9 mouse cellular contexts compared by ENCODE assay signal in genomic region chr15:10872322-10872967, GRCm38 (mm10).
DNase-seq lines count a peak whose midpoint lies in the region; ATAC-seq lines count a peak whose summit lies in the region.
"Had no signal": no experiment of that assay in that cellular context is flagged by ENCODE, and none has a peak within 500 bp of the region (broad histone marks: within the 10 kb centered on the region; RNA-seq: fewer than 3 reads in every experiment).

No protein-coding gene starts in this region.

- ATAC-seq in embryonic facial prominence, embryonic 13.5 days (ENCODE audit: insufficient number of reproducible peaks, insufficient read depth, low FRiP score, low TSS enrichment, low read depth), result no peak
- no peak for ATAC-seq in liver, embryonic 11.5 days (replicated peaks; ENCODE audit: low FRiP score)
- ATAC-seq in neural tube, embryonic 14.5 days (ENCODE audit: low read depth), result 0 out of 2 replicates have a peak, but pooled peaks have one; percentile 15

- peaks cover 29% of the 10 kb centered on the region for H3K4me1 ChIP-seq in embryonic facial prominence, embryonic 13.5 days
- H3K4me1 ChIP-seq in liver, embryonic 11.5 days (replicated peaks; ENCODE audit: control insufficient read depth, insufficient read depth, low read length), result no peaks in the 10 kb centered on the region; the same call in 1 of the 2 replicates
- no peaks in the 10 kb centered on the region for H3K4me1 ChIP-seq in neural tube, embryonic 14.5 days (ENCODE audit: control insufficient read depth, insufficient read depth, low read length)

- H3K36me3 ChIP-seq in embryonic facial prominence, embryonic 13.5 days, result no peaks in the 10 kb centered on the region
- no peaks in the 10 kb centered on the region for H3K36me3 ChIP-seq in liver, embryonic 11.5 days (ENCODE audit: control insufficient read depth, insufficient read depth, low read length)
- no peaks in the 10 kb centered on the region for H3K36me3 ChIP-seq in neural tube, embryonic 14.5 days (ENCODE audit: control insufficient read depth, insufficient read depth, low read length)
- H3K36me3 ChIP-seq: G1E had no signal

- intact Hi-C loops in gastrocnemius, postnatal 14 days (cut with DNase I; ENCODE audit: low total_unique reads), result loop anchor here (10.0 kb wide), 2 partner anchors 158 to 368 kb away; partner anchors contain the start of gene Rai14

- no peak overlapping the region for H3K9ac ChIP-seq in embryonic facial prominence, embryonic 13.5 days
- no peak overlapping the region for H3K9ac ChIP-seq in liver, embryonic 11.5 days (ENCODE audit: low read depth, low read length)
- no peak overlapping the region for H3K9ac ChIP-seq in neural tube, embryonic 14.5 days (replicated peaks; ENCODE audit: low read depth, low read length)

- DNase-seq in adrenal gland, postnatal 14 days, result peak; percentile 31
- no peak for DNase-seq in adrenal gland, postnatal 4 days (ENCODE audit: low spot score in 2 of 2)
- DNase-seq in 416B (ENCODE audit: low read depth), result peak; percentile 79
- no peak for DNase-seq in liver, embryonic 11.5 days (ENCODE audit: low spot score)
- DNase-seq in gastrocnemius, postnatal 14 days, result no peak
- no peak for DNase-seq in spleen, postnatal 14 days (ENCODE audit: low spot score in 2 of 2)

- no peaks in the 10 kb centered on the region for H3K27me3 ChIP-seq in embryonic facial prominence, embryonic 13.5 days
- H3K27me3 ChIP-seq in liver, embryonic 11.5 days (replicated peaks; ENCODE audit: control insufficient read depth, insufficient read depth, low read length), result no peaks in the 10 kb centered on the region
- no peaks in the 10 kb centered on the region for H3K27me3 ChIP-seq in neural tube, embryonic 14.5 days (ENCODE audit: control insufficient read depth, insufficient read depth, low read length)

- no peak overlapping the region for H3K27ac ChIP-seq in embryonic facial prominence, embryonic 13.5 days
- H3K27ac ChIP-seq in liver, embryonic 11.5 days (ENCODE audit: low read depth, low read length), result no peak overlapping the region
- no peak overlapping the region for H3K27ac ChIP-seq in neural tube, embryonic 14.5 days (ENCODE audit: low read depth, low read length)

- 0 out of 2 replicates have a peak overlapping the region, but pooled peaks have one; percentile 11 for H3K4me2 ChIP-seq in embryonic facial prominence, embryonic 13.5 days
- H3K4me2 ChIP-seq in liver, embryonic 11.5 days, result peak overlapping the region; percentile 18; the same call in 1 of the 2 replicates
- no peak overlapping the region for H3K4me2 ChIP-seq in neural tube, embryonic 14.5 days (ENCODE audit: low read depth, low read length)

- H3K4me3 ChIP-seq in embryonic facial prominence, embryonic 13.5 days, result no peak overlapping the region
- no peak overlapping the region for H3K4me3 ChIP-seq in liver, embryonic 11.5 days (ENCODE audit: low read depth, low read length)
- no peak overlapping the region for H3K4me3 ChIP-seq in neural tube, embryonic 14.5 days (ENCODE audit: low read depth, low read length)

- 14% methylated on average over 13 of the region's 13 CpGs for WGBS in embryonic facial prominence, embryonic 13.5 days
- WGBS in liver, embryonic 11.5 days, result 18% methylated on average over 12 of the region's 13 CpGs
- WGBS in neural tube, embryonic 14.5 days, result 13% methylated on average over 13 of the region's 13 CpGs

- no peaks in the 10 kb centered on the region for H3K9me3 ChIP-seq in embryonic facial prominence, embryonic 13.5 days
- H3K9me3 ChIP-seq in liver, embryonic 11.5 days (ENCODE audit: control insufficient read depth, low read length), result no peaks in the 10 kb centered on the region
- H3K9me3 ChIP-seq in neural tube, embryonic 14.5 days (ENCODE audit: control insufficient read depth, low read length), result no peaks in the 10 kb centered on the region
- H3K9me3 ChIP-seq: G1E had no signal

Comparison
In these comparisons a context has a peak if more than half of its experiments do, and no peak if none do; other contexts are left out.
1. DNase-seq: peak in adrenal gland, postnatal 14 days (single experiment) and 416B (single experiment); none in adrenal gland, postnatal 4 days (0 of 2), liver, embryonic 11.5 days (single experiment), gastrocnemius, postnatal 14 days (single experiment) and spleen, postnatal 14 days (0 of 2).